10 mouse cellular contexts compared by ENCODE assay signal in genomic region chr4:133091459-133091785, GRCm38 (mm10). TPM values are rescaled to one million over a fixed set of nuclear protein-coding genes. Genes with fewer than 3 reads are reported as not detected.
DNase-seq lines count a peak whose midpoint lies in the region; ATAC-seq lines count a peak whose summit lies in the region.
"Had no signal": no experiment of that assay in that cellular context is flagged by ENCODE, and none has a peak within 500 bp of the region (broad histone marks: within the 10 kb centered on the region; RNA-seq: fewer than 3 reads in every experiment).

No protein-coding gene starts in this region.

- H3K9ac ChIP-seq in forebrain, embryonic 11.5 days (ENCODE audit: low read length) = no peak overlapping the region
- no peak overlapping the region for H3K9ac ChIP-seq in lung, embryonic 15.5 days
- H3K9ac ChIP-seq in hindbrain, embryonic 16.5 days (ENCODE audit: low read depth, low read length) = no peak overlapping the region
- peak overlapping the region; percentile 34; the same call in 1 of the 2 replicates for H3K9ac ChIP-seq in neural tube, embryonic 14.5 days (replicated peaks; ENCODE audit: low read depth, low read length)
- H3K9ac ChIP-seq: neural tube, embryonic 12.5 days had no signal

- peaks cover 79% of the 10 kb centered on the region for H3K27me3 ChIP-seq in forebrain, embryonic 10.5 days (ENCODE audit: poor library complexity, severe bottlenecking)
- H3K27me3 ChIP-seq in forebrain, embryonic 11.5 days (ENCODE audit: control insufficient read depth, insufficient read depth, low read length) = peaks cover 2% of the 10 kb centered on the region; the same call in 1 of the 2 replicates
- H3K27me3 ChIP-seq in lung, embryonic 15.5 days = no peaks in the 10 kb centered on the region
- H3K27me3 ChIP-seq in hindbrain, embryonic 16.5 days (replicated peaks; ENCODE audit: control insufficient read depth, insufficient read depth, low read length) = no peaks in the 10 kb centered on the region
- H3K27me3 ChIP-seq in neural tube, embryonic 14.5 days (ENCODE audit: control insufficient read depth, insufficient read depth, low read length) = no peaks in the 10 kb centered on the region
- H3K27me3 ChIP-seq: neural tube, embryonic 12.5 days had no signal

- H3K27ac ChIP-seq in forebrain, embryonic 10.5 days = peak overlapping the region; percentile 77; the same call in 1 of the 2 replicates
- no peak overlapping the region for H3K27ac ChIP-seq in forebrain, embryonic 11.5 days (ENCODE audit: low read depth, low read length)
- H3K27ac ChIP-seq in lung, embryonic 15.5 days = peak overlapping the region; percentile 98
- H3K27ac ChIP-seq in hindbrain, embryonic 16.5 days (ENCODE audit: low read depth, low read length) = peak overlapping the region; percentile 69
- peak overlapping the region; percentile 85; the same call in 1 of the 2 replicates for H3K27ac ChIP-seq in neural tube, embryonic 14.5 days (ENCODE audit: low read depth, low read length)

- DNase-seq in forebrain, embryonic 10.5 days (ENCODE audit: extremely low spot score, low spot score) = no peak
- no peak for DNase-seq in forebrain, embryonic 11.5 days (ENCODE audit: low spot score)
- DNase-seq in lung, postnatal 14 days = no peak
- DNase-seq in gastrocnemius, adult 18-20 months (ENCODE audit: low spot score) = no peak
- DNase-seq in adrenal gland, adult 2 months = no peak
- DNase-seq: cerebellum, postnatal 36 days had no signal

- ATAC-seq in forebrain, embryonic 11.5 days (replicated peaks; ENCODE audit: low FRiP score) = no peak
- ATAC-seq in lung, embryonic 15.5 days (ENCODE audit: borderline replicate concordance, extremely low read depth, low FRiP score, low TSS enrichment) = no peak
- no peak for ATAC-seq in hindbrain, embryonic 16.5 days
- ATAC-seq in neural tube, embryonic 14.5 days (ENCODE audit: low read depth) = no peak

- no peak overlapping the region for H3K4me2 ChIP-seq in forebrain, embryonic 11.5 days (ENCODE audit: low read depth, low read length, severe bottlenecking)
- H3K4me2 ChIP-seq in lung, embryonic 15.5 days = peak overlapping the region; percentile 33
- peak overlapping the region; percentile 22; the same call in 1 of the 2 replicates for H3K4me2 ChIP-seq in hindbrain, embryonic 16.5 days (ENCODE audit: low read length)
- no peak overlapping the region for H3K4me2 ChIP-seq in neural tube, embryonic 14.5 days (ENCODE audit: low read depth, low read length)

- WGBS in forebrain, embryonic 10.5 days = 85% methylated on average over 4 of the region's 4 CpGs
- whole genome bisulfite sequencing in forebrain, embryonic 11.5 days = 86% methylated on average over 3 of the region's 4 CpGs
- 30% methylated on average over 4 of the region's 4 CpGs for WGBS in lung, embryonic 15.5 days
- 66% methylated on average over 4 of the region's 4 CpGs for WGBS in hindbrain, embryonic 16.5 days
- 74% methylated on average over 4 of the region's 4 CpGs for WGBS in neural tube, embryonic 14.5 days

- H3K4me1 ChIP-seq in forebrain, embryonic 10.5 days = peaks cover 73% of the 10 kb centered on the region
- H3K4me1 ChIP-seq in forebrain, embryonic 11.5 days (replicated peaks; ENCODE audit: control insufficient read depth, insufficient read depth, low read length) = peaks cover 24% of the 10 kb centered on the region
- H3K4me1 ChIP-seq in lung, embryonic 15.5 days = peaks cover 92% of the 10 kb centered on the region
- H3K4me1 ChIP-seq in hindbrain, embryonic 16.5 days (ENCODE audit: control insufficient read depth, insufficient read depth, low read depth, low read length) = peaks cover 66% of the 10 kb centered on the region
- H3K4me1 ChIP-seq in neural tube, embryonic 14.5 days (ENCODE audit: control insufficient read depth, insufficient read depth, low read length) = peaks cover 51% of the 10 kb centered on the region

- H3K4me3 ChIP-seq in forebrain, embryonic 10.5 days = no peak overlapping the region
- H3K4me3 ChIP-seq in forebrain, embryonic 11.5 days (ENCODE audit: low read depth, low read length) = no peak overlapping the region
- H3K4me3 ChIP-seq in lung, embryonic 15.5 days = no peak overlapping the region
- no peak overlapping the region for H3K4me3 ChIP-seq in hindbrain, embryonic 16.5 days (ENCODE audit: low read length)
- H3K4me3 ChIP-seq in neural tube, embryonic 14.5 days (ENCODE audit: low read depth, low read length) = no peak overlapping the region
- H3K4me3 ChIP-seq: neural tube, embryonic 12.5 days had no signal

- H3K36me3 ChIP-seq in forebrain, embryonic 10.5 days (replicated peaks) = no peaks in the 10 kb centered on the region
- no peaks in the 10 kb centered on the region for H3K36me3 ChIP-seq in forebrain, embryonic 11.5 days (ENCODE audit: control insufficient read depth, insufficient read depth, low read length)
- H3K36me3 ChIP-seq in lung, embryonic 15.5 days = no peaks in the 10 kb centered on the region
- H3K36me3 ChIP-seq in hindbrain, embryonic 16.5 days (ENCODE audit: control insufficient read depth, insufficient read depth, low read length) = no peaks in the 10 kb centered on the region
- H3K36me3 ChIP-seq in neural tube, embryonic 14.5 days (ENCODE audit: control insufficient read depth, insufficient read depth, low read length) = no peaks in the 10 kb centered on the region
- H3K36me3 ChIP-seq: neural tube, embryonic 12.5 days had no signal

- H3K9me3 ChIP-seq in forebrain, embryonic 10.5 days = no peaks in the 10 kb centered on the region
- no peaks in the 10 kb centered on the region for H3K9me3 ChIP-seq in forebrain, embryonic 11.5 days (ENCODE audit: control insufficient read depth, low read length)
- H3K9me3 ChIP-seq in lung, embryonic 15.5 days = no peaks in the 10 kb centered on the region
- H3K9me3 ChIP-seq in hindbrain, embryonic 16.5 days (ENCODE audit: control insufficient read depth, low read length) = no peaks in the 10 kb centered on the region
- H3K9me3 ChIP-seq in neural tube, embryonic 14.5 days (ENCODE audit: control insufficient read depth, low read length) = no peaks in the 10 kb centered on the region
- H3K9me3 ChIP-seq: neural tube, embryonic 12.5 days had no signal

RNA-seq across cellular contexts. Expression of gene Wasf2, which starts 38.9 kb away (rescaled TPM):
- polyA plus RNA-seq in forebrain, embryonic 10.5 days (2016; fragmentation: Nextera tagmentation; extraction: Ambion mirVana) = 47.4 and 49.1 TPM in 2 replicates
- 28.8 and 33.2 TPM in 2 replicates for polyA plus RNA-seq in forebrain, embryonic 11.5 days (2014; fragmentation: Nextera tagmentation; extraction: Ambion mirVana)
- polyA plus RNA-seq in lung, embryonic 15.5 days (2015; fragmentation: Nextera tagmentation; extraction: Ambion mirVana) = 120 and 136 TPM in 2 replicates
- 22.7 and 23.2 TPM in 2 replicates for polyA plus RNA-seq in hindbrain, embryonic 16.5 days (2015; fragmentation: Nextera tagmentation; extraction: Ambion mirVana)
- polyA plus RNA-seq in neural tube, embryonic 14.5 days (2014; fragmentation: Nextera tagmentation; extraction: Ambion mirVana) = 18.5 and 19.6 TPM in 2 replicates
- total RNA-seq in gastrocnemius, adult 18-20 months (2021) = 10 to 100 TPM; 29.1 to 33.3 TPM
- total RNA-seq in adrenal gland, adult 2 months (2021) = 100 to 1,000 TPM in 1 of 2 experiments, 10 to 100 TPM in 1; 99.4 to 130 TPM
- 43.2 and 57.0 TPM in 2 replicates for polyA plus RNA-seq in adrenal gland, adult 2 months (2012; rRNA removed)

Comparison
In these comparisons a context has a peak if more than half of its experiments do, and no peak if none do; other contexts are left out.
1. H3K4me2 ChIP-seq: peak in lung, embryonic 15.5 days (single experiment) and hindbrain, embryonic 16.5 days (single experiment); none in forebrain, embryonic 11.5 days (single experiment) and neural tube, embryonic 14.5 days (single experiment).